Mouse (Mus musculus): ENCODE measurements around the gene Stoml2. TPM values are rescaled to one million over a fixed set of nuclear protein-coding genes. Genes with fewer than 3 reads are reported as not detected.

Gene Stoml2
- polyA plus RNA-seq, 1 experiment from 2014 or later, result 360 TPM

DNA sequence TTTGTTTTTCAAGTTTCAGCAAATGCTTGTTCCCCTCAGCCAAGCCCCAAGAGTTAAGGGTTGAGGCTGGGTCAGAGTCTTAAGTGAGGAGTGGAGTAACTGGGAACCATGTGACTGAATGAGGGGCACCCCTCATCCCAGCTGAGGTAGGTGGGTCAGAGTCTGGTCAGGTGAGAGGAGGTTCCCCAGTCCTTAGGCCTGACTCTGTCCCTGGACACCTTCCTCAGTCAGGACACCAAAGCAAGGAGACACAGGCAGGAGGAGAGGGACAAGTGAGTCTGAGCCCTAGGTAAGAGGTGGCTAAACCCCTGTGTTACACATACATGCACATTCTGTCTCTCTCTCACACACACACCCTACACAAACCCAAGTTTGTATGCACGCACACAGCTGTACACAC, 991 bp upstream of the Stoml2 start:
- DNase-seq (ENCODE audit: low spot score), result no peak
- Histone ChIP-seq H3K9ac (ENCODE audit: low read length) (no peak overlapping the region), H3K27me3 (ENCODE audit: control insufficient read depth, insufficient read depth, low read length) (no peaks in the 10 kb centered on the region), H3K4me1 (ENCODE audit: control insufficient read depth, insufficient read depth, low read length) (peaks cover 10% of the 10 kb centered on the region), H3K9me3 (ENCODE audit: control insufficient read depth, low read length) (no peaks in the 10 kb centered on the region), H3K4me3 (ENCODE audit: low read depth, low read length) (no peak overlapping the region), H3K4me2 (ENCODE audit: low read depth) (no peak overlapping the region), H3K27ac (ENCODE audit: low read depth, low read length) (0 out of 2 replicates have a peak overlapping the region, but pooled peaks have one; percentile 10), H3K36me3 (ENCODE audit: control insufficient read depth, insufficient read depth, low read length) (peaks cover 22% of the 10 kb centered on the region)
- no peak for ATAC-seq (ENCODE audit: insufficient read depth, low FRiP score, low TSS enrichment)
- WGBS, result 100% methylated on average over 1 of the region's 1 CpGs

GRCm38 (mm10) chr4:43030780-43031230, 705 bp downstream of the Stoml2 start:
- Histone ChIP-seq H3K4me3 (ENCODE audit: low read depth, low read length) (peak overlapping the region; percentile 77), H3K27me3 (ENCODE audit: control insufficient read depth, insufficient read depth, low read length) (no peaks in the 10 kb centered on the region), H3K9ac (ENCODE audit: low read length) (peak overlapping the region; percentile 90), H3K4me1 (ENCODE audit: control insufficient read depth, insufficient read depth, low read length) (peaks cover 10% of the 10 kb centered on the region), H3K9me3 (ENCODE audit: control insufficient read depth, low read length) (no peaks in the 10 kb centered on the region), H3K27ac (ENCODE audit: low read depth, low read length) (peak overlapping the region; percentile 82), H3K4me2 (ENCODE audit: low read depth) (peak overlapping the region; percentile 81), H3K36me3 (ENCODE audit: control insufficient read depth, insufficient read depth, low read length) (peaks cover 21% of the 10 kb centered on the region)
- DNase-seq (ENCODE audit: low spot score) (no peak), ATAC-seq (ENCODE audit: insufficient read depth, low FRiP score, low TSS enrichment) (no peak; the same call in 1 of the 2 replicates)
- 2% methylated on average over 28 of the region's 28 CpGs for WGBS

DNA sequence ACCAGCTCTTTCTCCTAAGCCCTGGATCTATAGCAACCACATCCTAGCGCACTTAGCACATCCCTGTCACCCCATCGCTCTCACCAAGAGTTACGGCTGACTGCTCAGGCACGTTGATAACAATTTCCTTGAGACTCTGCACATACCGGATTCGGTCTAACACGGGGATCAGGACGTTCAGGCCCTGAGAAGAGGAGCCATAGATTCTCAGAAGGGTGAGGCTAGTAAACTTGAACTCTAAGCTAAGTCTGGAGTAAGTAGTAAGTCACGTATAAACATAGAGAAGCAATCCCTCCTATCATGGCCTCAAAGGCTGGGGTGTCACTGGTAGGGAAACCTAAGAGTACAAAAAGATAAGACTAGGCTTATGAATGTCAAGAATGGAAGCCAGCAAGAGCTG, 1.2 kb downstream of the Stoml2 start:
- no peak for DNase-seq (ENCODE audit: low spot score)
- no peak for ATAC-seq (ENCODE audit: insufficient read depth, low FRiP score, low TSS enrichment)
- peaks cover 10% of the 10 kb centered on the region for H3K4me1 ChIP-seq (ENCODE audit: control insufficient read depth, insufficient read depth, low read length)
- no peaks in the 10 kb centered on the region for H3K27me3 ChIP-seq (ENCODE audit: control insufficient read depth, insufficient read depth, low read length)
- WGBS, result 82% methylated on average over 9 of the region's 9 CpGs
- peak overlapping the region; percentile 81 for H3K4me2 ChIP-seq (ENCODE audit: low read depth)
- H3K4me3 ChIP-seq (ENCODE audit: low read depth, low read length), result peak overlapping the region; percentile 77
- H3K36me3 ChIP-seq (ENCODE audit: control insufficient read depth, insufficient read depth, low read length), result peaks cover 19% of the 10 kb centered on the region
- H3K9me3 ChIP-seq (ENCODE audit: control insufficient read depth, low read length), result no peaks in the 10 kb centered on the region
- no peak overlapping the region for H3K27ac ChIP-seq (ENCODE audit: low read depth, low read length)
- H3K9ac ChIP-seq (ENCODE audit: low read length), result peak overlapping the region; percentile 90

GRCm38 (mm10) chr4:43029749-43030148, 1.8 kb downstream of the Stoml2 start:
- Histone ChIP-seq H3K9ac (ENCODE audit: low read length) (no peak overlapping the region), H3K27me3 (ENCODE audit: control insufficient read depth, insufficient read depth, low read length) (no peaks in the 10 kb centered on the region), H3K4me1 (ENCODE audit: control insufficient read depth, insufficient read depth, low read length) (peaks cover 12% of the 10 kb centered on the region), H3K27ac (ENCODE audit: low read depth, low read length) (no peak overlapping the region), H3K9me3 (ENCODE audit: control insufficient read depth, low read length) (no peaks in the 10 kb centered on the region), H3K4me2 (ENCODE audit: low read depth) (no peak overlapping the region), H3K36me3 (ENCODE audit: control insufficient read depth, insufficient read depth, low read length) (peaks cover 19% of the 10 kb centered on the region), H3K4me3 (ENCODE audit: low read depth, low read length) (no peak overlapping the region)
- ATAC-seq (ENCODE audit: insufficient read depth, low FRiP score, low TSS enrichment) (no peak), DNase-seq (ENCODE audit: low spot score) (no peak)
- 90% methylated on average over 9 of the region's 9 CpGs for WGBS

DNA sequence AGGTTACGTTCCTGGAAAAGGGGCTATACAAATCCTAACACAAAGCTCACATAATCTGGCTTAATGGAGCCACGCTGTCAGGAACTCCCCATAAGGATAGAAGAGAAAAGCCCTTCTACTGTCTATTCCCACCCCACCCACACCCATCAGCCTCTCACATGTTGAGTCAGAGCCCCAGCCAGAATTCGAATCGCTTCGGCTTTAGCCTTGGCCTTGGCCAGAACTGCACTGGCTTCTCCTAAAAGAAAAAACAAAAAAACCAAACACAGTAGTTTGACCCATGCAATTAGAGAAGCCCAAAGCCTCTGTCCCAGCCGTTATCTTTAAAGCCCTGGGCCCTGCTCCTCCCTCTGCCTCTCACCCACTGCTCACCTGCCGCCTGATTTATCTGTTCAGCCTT, 2.4 kb downstream of the Stoml2 start:
- Histone ChIP-seq H3K4me2 (ENCODE audit: low read depth) (no peak overlapping the region), H3K36me3 (ENCODE audit: control insufficient read depth, insufficient read depth, low read length) (peaks cover 19% of the 10 kb centered on the region), H3K4me3 (ENCODE audit: low read depth, low read length) (no peak overlapping the region), H3K27ac (ENCODE audit: low read depth, low read length) (no peak overlapping the region), H3K9me3 (ENCODE audit: control insufficient read depth, low read length) (no peaks in the 10 kb centered on the region), H3K9ac (ENCODE audit: low read length) (no peak overlapping the region), H3K27me3 (ENCODE audit: control insufficient read depth, insufficient read depth, low read length) (no peaks in the 10 kb centered on the region), H3K4me1 (ENCODE audit: control insufficient read depth, insufficient read depth, low read length) (peaks cover 14% of the 10 kb centered on the region)
- no peak for ATAC-seq (ENCODE audit: insufficient read depth, low FRiP score, low TSS enrichment)
- WGBS, result 91% methylated on average over 7 of the region's 7 CpGs
- DNase-seq (ENCODE audit: low spot score), result no peak

DNA sequence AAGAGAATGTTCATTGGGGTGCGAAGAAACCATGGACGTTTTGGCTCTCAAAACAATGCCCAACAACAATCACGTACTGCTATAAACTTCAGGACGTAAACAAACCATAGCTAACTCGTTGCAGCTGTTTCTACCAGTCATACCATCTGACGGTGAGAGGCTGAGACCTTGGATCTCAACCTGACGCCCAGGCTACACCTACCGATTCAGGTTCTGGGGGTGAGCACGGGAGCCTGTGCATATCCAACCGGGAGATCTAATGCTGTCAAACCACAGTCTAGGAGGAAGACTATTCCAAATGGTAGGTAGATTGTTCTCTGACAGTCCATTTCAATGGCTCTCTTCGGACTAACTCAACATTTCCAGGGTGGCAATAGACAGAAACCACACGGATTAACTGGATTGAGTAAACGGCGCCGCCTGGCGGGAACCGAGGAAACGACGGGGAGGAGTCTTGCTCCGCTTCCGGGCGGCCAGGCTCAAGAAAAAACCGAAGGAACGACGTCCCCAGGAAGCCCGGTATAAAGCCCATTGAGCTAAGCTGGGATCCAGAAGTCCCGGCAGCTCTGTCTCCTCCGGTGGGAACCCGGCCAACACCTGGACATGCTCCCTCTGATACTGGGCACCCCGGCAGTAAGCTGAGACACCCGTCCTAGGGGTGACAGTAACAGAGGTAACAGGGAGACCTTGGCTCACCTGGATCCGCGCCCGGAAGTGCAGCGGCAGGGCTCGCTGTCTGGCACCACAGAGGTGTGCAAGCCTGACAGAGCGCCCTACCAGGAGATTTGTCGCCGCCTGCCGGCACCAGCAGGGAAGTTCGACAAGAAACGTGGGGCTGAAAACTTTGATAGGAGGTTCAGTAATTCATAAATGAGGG, 6.2 kb downstream of the Stoml2 start, which contains the start of gene Pigo:
TSS of gene Pigo (minus strand) at position 736 of the 877 bp plus-strand sequence.
- 7% methylated on average over 42 of the region's 42 CpGs for WGBS
- Histone ChIP-seq H3K9me3 (ENCODE audit: control insufficient read depth, low read length) (no peaks in the 10 kb centered on the region), H3K36me3 (ENCODE audit: control insufficient read depth, insufficient read depth, low read length) (peaks cover 21% of the 10 kb centered on the region), H3K27ac (ENCODE audit: low read depth, low read length) (peak within 1 kb of the TSS; percentile 79), H3K27me3 (ENCODE audit: control insufficient read depth, insufficient read depth, low read length) (no peaks in the 10 kb centered on the region), H3K9ac (ENCODE audit: low read length) (peak within 1 kb of the TSS; percentile 63), H3K4me3 (ENCODE audit: low read depth, low read length) (peak within 1 kb of the TSS; percentile 63), H3K4me1 (ENCODE audit: control insufficient read depth, insufficient read depth, low read length) (peaks cover 6% of the 10 kb centered on the region; the same call in 1 of the 2 replicates), H3K4me2 (ENCODE audit: low read depth) (peak within 1 kb of the TSS; percentile 62)
- peak; percentile 93 for DNase-seq (ENCODE audit: low spot score)
- peak; percentile 83 for ATAC-seq (ENCODE audit: insufficient read depth, low FRiP score, low TSS enrichment)

DNA sequence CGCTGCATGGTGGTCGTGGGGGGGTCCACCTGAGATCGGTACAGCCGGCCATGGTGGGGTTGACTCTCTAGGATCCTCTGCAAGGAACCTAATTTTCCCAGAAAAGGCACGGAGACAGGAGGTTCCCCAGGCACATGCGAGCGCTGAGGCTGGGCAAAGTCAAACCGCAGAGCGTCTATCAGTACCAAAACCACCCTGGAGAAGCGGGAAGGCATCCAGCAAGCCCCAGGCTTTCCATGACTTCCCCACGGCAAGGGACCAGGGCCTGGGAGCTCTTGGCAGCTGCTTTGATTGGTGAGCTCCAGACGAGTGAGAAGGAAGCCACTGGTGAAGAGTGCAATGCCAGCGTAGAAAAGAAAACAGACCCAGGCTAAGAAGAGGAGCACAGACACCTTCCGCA, 6.8 kb downstream of the Stoml2 start:
- ATAC-seq (ENCODE audit: insufficient read depth, low FRiP score, low TSS enrichment) (no peak), DNase-seq (ENCODE audit: low spot score) (no peak)
- Histone ChIP-seq H3K4me3 (ENCODE audit: low read depth, low read length) (peak overlapping the region; percentile 63), H3K9me3 (ENCODE audit: control insufficient read depth, low read length) (no peaks in the 10 kb centered on the region), H3K9ac (ENCODE audit: low read length) (peak overlapping the region; percentile 63), H3K36me3 (ENCODE audit: control insufficient read depth, insufficient read depth, low read length) (peaks cover 21% of the 10 kb centered on the region), H3K4me1 (ENCODE audit: control insufficient read depth, insufficient read depth, low read length) (peaks cover 4% of the 10 kb centered on the region; the same call in 1 of the 2 replicates), H3K4me2 (ENCODE audit: low read depth) (peak overlapping the region; percentile 62), H3K27ac (ENCODE audit: low read depth, low read length) (peak overlapping the region; percentile 79; the same call in 1 of the 2 replicates), H3K27me3 (ENCODE audit: control insufficient read depth, insufficient read depth, low read length) (no peaks in the 10 kb centered on the region)
- WGBS, result 80% methylated on average over 14 of the region's 14 CpGs

- no peaks in the 10 kb centered on the region for H3K27me3 ChIP-seq (ENCODE audit: control insufficient read depth, insufficient read depth, low read length)
- DNase-seq (ENCODE audit: low spot score) (no peak), ATAC-seq (ENCODE audit: insufficient read depth, low FRiP score, low TSS enrichment) (no peak)
- H3K9me3 ChIP-seq (ENCODE audit: control insufficient read depth, low read length), result no peaks in the 10 kb centered on the region
- no peak overlapping the region for H3K9ac ChIP-seq (ENCODE audit: low read length)
- H3K4me3 ChIP-seq (ENCODE audit: low read depth, low read length), result no peak overlapping the region
- no peak overlapping the region for H3K4me2 ChIP-seq (ENCODE audit: low read depth)
- H3K4me1 ChIP-seq (ENCODE audit: control insufficient read depth, insufficient read depth, low read length), result peaks cover 4% of the 10 kb centered on the region; the same call in 1 of the 2 replicates
- 81% methylated on average over 17 of the region's 17 CpGs for WGBS
- H3K36me3 ChIP-seq (ENCODE audit: control insufficient read depth, insufficient read depth, low read length), result peaks cover 9% of the 10 kb centered on the region
- no peak overlapping the region for H3K27ac ChIP-seq (ENCODE audit: low read depth, low read length)
These were observed 10.2 kb downstream of the Stoml2 start for GRCm38 (mm10) chr4:43021341-43021740.

Measured in neural tube, embryonic 11.5 days (tissue).